Mouse (Mus musculus): Measurements from ENCODE around the gene Edrf1. TPM values are rescaled to one million over a fixed set of nuclear protein-coding genes. Genes with fewer than 3 reads are reported as not detected.
"Not testable (repeated sequence)": the region's sequence is repeated elsewhere in the genome, so short reads cannot be mapped to it uniquely, and the experiment has no call there.

The Edrf1 gene
- total RNA-seq, 2 experiments from 2014 or later: 7.7 to 9.6 TPM

DNA sequence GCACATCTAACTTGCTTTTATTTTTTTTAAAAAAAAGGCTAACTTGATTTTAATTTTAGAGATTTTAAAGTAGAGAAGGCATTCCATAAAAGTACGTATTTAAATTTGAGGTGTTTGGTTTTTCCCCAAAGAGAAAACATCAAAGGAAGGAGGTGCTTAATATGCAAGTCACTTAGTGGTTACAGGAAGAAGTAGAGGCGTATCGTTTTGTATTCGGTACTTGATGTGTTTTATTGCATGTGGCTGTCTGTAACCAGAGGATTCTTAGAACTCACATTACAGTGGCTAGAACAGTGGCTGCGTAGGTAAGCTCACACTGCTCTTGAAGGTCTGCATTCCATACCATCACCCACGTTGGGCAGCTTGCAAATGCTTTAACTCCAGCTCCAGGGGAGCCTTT is 8.4 kb downstream of the Edrf1 start:
- DNase-seq: no peak

DNA sequence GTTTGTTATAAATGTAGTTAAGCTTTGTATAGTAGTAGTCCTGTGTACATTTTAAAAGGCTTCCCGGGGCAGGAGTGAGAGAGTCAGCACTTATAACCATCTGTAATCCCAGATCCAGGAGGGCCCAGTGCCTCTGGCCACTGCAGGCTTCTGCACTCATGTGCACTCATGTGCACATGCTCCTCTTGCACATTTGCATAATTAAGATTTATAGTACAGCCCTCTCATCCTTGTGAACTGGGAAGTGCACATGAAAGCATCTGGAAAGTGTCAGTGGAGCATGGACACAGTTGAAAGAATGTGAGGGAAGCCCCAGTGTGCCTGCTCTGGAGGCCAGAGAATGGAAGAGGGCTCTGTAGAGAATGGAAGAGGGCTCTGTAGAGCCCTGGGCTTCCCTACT is 25.1 kb downstream of the Edrf1 start:
- DNase-seq: no peak

DNA sequence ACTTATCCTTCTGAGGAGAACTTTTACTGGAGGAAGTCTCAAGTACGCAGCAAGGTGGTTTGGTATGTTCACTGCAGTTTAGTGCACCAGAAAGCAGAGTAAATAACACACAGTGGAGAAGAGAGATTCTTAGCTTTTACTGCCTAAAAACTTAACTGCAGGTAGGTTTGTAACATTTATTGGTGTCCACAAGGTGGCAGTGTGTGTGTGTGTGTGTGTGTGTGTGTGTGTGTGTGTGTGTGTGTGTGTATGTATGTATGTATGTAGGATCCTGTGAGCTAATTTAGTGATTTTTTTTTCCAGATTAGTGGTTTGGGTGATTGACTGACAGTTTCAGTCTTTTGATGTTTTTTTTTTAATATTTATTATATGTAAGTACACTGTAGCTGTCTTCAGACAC is 31.7 kb downstream of the Edrf1 start:
- no peak for DNase-seq

DNA sequence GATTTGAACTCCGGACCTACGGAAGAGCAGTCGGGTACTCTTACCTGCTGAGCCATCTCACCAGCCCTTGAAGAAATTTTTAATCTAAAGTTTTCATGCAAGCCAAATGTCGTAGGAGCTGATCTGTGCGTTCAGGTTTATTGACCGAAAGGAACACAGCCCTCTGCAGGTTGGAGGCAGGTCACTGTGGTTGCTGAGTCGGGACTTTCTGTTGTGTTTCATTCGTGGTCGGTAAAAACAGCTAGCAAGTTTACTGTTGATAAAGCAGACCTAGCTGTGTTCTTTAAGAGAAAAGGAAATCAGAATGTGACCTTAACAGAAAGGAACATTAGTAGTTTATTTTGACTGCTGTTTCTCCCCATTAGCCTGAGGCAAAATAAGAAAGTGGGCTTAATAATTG is 32.6 kb downstream of the Edrf1 start:
- no peak for DNase-seq

DNA sequence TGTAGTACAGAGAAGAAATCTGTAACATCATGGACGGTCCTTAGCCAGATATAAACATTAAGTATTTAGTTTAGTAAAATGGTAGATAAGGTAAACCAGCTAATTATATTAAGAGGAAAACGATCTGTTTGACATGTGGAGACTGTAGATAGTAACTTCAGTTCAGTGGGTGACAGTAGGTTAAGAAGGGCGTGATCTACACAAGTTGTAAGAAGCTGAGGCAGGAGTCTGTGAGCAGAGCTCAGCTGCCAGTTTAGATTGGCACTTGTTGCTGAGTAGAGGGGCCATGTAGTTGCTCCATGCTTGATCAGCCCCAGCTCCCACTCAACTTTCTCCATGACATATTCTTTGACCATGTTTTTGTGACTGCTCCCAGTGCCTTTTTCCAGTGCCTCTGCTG is 33.5 kb downstream of the Edrf1 start:
- DNase-seq: no peak

DNA sequence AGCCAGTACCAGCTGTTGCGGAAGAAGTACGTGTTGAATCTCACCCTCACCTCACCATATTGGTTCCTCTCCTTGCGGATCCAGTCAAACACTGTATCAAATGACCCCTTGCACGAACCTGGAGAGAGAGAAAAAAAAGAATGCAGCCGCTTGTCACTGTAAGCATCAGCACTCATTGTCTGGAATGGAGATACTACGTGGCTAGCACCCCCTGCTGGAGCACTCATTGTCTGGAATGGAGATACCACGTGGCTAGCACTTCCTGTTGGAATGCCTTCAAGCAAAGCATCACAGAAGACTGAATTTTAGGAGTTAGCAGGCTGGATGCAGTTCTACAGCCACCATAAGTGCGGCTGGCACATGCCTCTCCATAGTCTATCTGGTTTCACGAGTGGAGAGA is 38.7 kb downstream of the Edrf1 start:
- DNase-seq: no peak

DNA sequence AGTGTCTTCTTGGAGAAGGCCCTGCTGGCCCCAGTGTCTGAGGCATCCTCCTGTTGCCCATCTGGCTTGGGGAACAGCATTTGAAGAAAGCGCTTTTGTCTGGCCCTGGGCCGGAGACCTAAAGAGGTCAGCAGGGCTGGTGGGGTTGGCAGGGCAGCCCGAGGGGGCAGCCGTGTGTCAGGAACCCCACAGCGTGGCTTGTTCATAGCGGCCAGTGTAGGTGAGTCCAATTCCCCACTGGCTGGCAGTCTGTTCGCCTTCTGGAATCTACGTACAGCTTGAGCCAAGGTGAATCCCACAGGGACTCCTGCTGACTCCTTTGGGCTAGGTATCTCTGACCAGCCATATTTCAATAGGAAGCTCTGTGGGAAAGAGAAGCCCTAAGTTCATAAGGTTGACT is 41.4 kb downstream of the Edrf1 start:
- DNase-seq: no peak

DNA sequence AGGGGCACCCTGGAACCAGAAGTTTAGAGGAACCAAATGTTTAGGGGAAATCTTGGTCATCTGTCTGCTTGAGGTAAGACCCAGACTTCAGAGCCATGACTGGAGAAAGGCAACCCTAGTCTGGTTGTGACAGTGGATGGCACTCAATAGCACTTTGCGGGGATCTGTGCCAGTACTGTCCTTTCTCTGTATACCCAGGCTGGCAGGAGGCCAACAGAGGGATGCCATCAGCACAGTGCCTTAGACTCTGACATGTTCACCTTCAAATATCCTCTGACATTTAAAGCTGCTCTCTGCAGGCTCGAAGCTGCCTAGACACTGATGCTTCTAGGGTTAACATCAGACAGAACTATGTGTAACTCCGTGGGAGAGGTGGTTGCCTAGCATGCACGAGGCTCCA is 42.1 kb downstream of the Edrf1 start:
- DNase-seq: no peak

DNA sequence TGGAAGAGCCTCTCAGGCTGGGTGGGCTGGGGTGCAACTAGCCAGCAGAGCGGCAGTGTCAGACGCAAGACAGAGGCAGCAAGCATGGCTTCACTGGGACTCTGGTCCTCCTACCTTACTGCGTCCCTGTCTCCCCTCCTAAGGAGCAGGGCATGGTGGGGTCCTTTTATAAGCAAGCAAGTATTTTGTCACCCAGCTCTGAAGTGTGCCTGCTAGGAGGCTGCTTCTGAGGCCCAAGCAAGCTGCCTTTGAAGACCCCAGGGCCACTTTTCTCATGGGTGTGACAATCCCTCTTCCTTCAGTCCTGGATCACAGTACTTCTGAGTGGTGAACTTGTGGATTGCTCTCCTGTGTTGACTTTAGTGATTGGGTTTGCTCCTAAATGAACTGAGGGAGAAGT is 42.6 kb downstream of the Edrf1 start, which contains the start of gene Mmp21:
Mmp21 (minus strand) TSS at position 101 of the 400 bp plus-strand sequence.
- DNase-seq: no peak

DNA sequence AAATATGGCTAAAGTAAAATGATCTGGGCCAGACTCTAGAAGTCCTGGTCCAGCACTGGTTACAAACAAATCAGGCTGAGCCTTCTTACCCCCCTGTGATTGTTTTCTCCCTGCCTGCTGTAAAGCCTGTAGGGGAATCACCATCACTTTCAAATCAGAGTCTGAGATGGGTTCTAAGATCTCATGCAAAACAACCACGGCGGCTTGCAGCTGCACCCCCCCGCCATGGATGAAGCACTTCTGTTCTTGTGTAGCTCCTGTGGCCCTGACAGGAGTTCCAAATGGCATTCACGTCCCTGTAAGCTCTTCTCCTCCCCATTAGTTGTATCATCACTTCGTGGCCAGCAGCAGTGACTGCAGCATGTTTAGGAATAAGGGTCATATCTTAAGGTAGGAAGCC is 46.3 kb downstream of the Edrf1 start:
- DNase-seq: no peak

DNA sequence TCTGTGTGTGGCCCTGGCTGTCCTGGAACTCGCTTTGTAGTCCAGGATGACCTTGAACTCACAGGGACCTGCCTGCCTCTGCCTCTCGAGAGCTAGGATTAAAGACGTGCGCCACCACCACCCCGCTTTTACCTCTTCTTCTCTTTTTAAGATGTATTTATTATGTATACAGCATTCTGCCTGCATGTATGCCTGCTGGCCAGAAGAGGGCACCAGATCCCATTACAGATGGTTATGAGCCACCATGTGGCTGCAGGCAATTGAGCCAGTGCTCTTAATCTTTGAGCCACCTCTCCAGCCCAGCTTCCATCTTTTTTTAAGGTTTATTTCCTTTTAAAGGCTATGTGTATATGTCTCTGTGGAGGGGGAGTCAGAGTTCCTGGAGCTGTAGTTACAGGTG is 46.8 kb downstream of the Edrf1 start:
- DNase-seq: no peak

DNA sequence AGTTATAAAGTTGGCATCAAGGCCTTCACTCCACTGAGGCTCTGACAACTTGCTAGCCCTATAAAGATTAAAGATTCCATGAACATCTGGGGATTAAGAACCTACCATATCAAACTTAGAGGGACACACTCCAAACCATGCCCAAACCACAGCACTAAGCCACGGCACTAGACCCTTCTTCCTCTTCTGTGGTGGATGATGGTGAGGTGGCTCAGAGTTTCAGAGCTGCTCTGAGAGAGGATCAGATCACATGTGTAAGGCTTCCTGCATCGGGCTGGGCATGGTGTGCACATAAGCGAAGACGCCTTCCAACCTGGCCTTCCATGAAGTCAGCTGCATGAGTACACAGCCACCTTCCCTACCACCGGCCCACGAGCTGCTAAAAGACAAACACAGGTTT is 47.4 kb downstream of the Edrf1 start:
- DNase-seq: no peak

DNA sequence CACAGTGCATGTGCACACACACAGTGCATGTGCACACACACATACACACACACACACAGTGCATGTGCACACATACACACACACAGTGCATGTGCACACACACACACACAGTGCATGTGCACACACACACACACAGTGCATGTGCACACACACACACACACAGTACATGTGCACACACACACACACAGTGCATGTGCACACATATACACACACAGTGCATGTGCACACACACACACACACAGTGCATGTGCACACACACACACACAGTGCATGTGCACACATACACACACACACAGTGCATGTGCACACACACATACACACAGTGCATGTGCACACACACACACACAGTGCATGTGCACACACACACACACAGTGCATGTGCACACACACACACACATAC is 48.3 kb downstream of the Edrf1 start:
- DNase-seq: not testable (repeated sequence)

DNA sequence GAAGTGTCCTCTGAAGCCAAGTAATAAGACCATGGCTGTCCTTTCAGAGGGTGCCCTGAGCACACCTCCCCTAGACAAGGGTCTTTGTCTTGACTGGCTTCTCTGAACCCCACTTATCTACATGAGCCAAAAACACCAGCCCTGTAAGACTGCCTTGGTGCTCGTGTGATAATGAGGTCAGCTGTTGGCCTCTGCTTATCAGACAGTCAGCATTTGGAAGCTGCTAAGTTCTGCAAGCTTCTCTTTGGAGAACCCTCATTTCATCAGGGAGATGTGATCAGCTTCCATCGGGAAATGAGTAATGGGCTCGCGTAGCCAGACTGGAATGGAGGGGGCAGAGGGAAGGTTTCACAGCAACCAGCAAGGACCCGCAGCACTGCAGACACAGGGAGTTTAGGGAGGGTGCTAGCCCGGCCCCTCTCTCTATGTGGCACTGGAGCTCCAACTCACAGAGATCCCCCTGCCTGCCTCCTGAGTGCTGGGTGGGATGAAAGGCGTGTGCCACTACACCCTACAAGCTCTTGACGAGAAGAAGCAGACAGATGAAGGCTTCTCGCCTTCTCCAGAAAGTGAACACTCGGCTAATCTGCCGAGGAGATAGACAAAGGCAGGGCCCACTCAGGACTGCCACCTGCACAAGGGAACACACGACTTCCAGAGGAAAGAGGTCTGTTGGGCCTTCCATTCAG is 60.8 kb downstream of the Edrf1 start:
- no peak for DNase-seq

DNA sequence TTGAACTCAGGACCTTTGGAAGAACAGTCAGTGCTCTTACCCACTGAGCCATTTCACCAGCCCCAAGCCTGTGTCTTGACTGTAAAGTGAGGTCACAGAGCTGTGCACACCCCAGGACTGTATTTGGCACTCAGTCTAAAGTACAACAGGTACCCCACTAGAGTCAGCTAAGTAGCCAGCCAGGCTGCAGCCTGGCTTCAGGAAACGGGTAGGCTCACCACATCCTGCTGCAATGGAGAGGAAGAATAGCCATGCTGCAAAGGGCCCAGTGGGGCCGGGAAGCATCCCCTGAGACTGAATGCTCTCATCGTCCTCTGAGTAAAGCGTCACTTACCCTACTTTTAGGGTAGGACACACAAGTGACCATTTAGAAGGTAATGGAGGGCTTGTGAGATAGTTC is 62.5 kb downstream of the Edrf1 start:
- no peak for DNase-seq

DNA sequence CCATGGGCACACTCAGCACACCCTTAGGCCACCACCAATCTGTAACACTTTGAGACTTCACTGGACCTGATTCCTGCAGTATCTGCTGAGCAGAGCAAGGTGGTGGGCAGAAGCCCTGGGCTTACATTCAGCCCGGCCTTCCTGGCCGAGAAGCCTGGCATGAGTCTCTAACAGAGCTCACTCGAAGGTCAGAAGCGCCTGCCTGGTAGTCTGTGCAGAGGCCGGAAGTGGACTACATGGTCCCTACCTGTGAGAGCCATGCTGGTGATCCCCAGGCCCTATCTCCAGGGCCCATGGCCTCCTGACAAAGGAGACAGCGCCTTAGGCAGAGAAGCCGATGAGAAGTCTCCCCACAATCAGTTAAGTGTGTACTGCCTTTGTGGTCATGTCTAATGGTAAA is 64.0 kb downstream of the Edrf1 start:
- no peak for DNase-seq

DNA sequence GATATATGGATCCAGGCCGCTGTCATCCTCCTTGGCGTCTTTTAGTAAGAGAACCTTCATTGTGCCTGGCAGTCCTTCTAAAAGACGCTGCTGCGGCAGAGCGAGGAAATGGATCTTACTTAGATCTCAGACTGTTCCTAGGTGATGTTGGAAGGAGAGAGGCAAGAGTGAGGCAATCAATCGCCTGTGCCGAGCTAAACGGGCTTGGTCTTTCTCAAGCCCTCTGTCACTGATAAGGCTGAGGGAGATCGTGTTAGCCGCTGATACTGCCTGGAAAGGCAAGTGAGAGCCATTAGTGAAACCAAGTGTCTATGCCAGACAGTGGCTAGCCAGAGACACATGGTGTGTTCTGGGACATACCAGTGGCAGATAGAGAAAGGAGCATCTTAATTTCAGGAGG is 65.0 kb downstream of the Edrf1 start:
- no peak for DNase-seq

DNA sequence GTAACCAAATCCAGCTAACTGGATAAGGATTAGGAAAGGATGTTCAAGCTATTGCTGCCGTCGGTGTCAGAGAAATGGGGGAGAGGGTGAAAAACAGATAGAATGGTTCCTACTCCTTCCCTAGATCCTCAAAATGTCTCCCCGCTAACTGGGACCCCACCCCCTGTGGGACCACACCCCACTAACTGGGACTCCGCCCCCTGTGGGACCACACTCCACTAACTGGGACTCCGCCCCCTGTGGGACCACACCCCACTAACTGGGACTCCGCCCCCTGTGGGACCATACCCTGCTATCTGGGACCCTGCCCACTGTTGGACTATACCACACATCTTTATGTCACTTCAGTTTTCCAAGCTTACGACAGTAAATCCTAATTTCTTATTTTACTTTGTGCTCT is 66.6 kb downstream of the Edrf1 start:
- DNase-seq: no peak

DNA sequence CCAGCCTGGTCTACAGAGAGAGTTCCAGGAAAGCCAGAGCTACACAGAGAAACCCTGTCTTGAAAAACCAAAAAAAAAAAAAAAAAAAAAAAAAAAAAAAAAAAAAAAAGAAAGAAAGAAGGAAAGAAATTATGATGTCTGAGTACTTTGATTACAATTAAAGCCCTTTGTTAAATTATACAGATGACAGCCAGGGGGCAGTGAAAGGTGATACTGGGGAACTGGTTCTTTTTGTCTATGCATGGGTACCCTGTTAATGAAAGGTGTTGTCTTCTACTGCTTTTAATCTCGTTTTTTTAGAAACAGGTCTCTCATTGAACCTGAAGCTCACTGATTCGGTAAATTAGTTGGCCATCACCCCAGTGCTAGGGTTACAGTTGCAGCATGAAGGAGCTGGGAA is 70.0 kb downstream of the Edrf1 start:
- no peak for DNase-seq

DNA sequence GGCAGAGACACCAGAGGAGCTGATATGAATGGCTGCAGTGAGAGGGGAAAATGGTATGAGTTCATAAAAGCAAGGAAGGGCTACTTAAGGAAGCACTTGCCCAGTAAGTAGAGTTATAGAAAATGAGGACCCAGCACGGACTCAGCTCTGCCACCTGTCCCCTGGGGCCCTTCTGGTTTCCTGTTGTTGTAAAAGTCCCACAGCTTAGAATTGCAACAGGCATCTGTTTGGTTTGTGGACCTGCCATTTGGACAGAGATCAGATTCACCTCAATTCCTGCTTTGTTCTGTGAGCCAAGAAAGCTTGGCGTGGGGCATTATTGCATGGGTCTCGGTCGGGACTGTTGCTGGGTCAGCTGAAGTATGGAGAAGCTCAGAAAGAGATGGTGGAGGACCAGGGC is 78.0 kb downstream of the Edrf1 start:
- no peak for DNase-seq

DNA sequence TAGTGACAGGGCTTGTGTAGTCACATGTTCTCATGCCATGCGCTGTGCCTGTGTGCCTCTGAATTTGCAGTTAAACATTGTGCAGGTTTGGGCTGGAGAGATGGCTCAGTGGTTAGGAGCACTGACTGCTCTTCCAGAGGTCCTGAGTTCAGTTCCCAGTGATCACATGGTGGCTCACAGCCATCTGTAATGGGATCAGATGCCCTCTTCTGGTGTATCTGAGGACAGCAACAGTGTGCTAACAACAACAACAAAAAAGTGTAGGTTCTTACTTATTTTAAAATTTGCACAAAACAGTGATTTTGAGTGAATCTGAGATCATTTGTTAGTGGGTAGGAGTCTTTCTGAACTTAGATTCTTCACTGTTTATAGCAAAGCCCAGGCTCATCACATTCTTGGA is 81.2 kb downstream of the Edrf1 start:
- no peak for DNase-seq

DNA sequence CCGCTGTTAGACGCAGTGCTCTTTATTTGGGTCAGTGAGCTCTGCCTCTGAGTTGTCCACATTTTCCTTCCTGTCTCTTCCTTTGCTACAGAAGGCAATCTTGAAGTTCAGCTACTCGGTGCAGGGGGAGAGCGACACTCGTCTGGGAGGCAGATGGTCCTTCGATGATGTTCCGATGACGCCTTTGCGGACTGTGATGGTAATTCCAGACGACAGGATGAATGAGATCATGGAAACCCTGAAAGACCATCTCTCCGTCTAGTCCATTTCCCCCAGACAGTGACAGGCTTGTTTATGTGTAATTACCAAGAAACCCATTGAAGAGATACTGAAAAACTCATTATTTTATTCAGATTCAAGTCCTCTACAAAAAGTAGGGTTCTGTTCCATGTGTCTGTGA is 83.3 kb downstream of the Edrf1 start:
- no peak for DNase-seq
